Mouse (Mus musculus): ENCODE measurements at regions not wholly inside any gene's neighbourhood (a gene's known extent, or its start where the extent isn't known, plus 50 kb on each side); places are given as distances from the start of the nearest gene placed in this dataset.

- DNase-seq, result no peak
Observed at GRCm38 (mm10) chr13:72023666-72024065, 60.1 kb upstream of the Irx1 start.

- no peak for DNase-seq
Observed at GRCm38 (mm10) chr13:72043930-72044470, 80.5 kb upstream of the Irx1 start.

GRCm38 (mm10) chr13:72056469-72056868 lies 92.9 kb upstream of the Irx1 start:
- no peak for DNase-seq

GRCm38 (mm10) chr13:72061659-72062058 lies 98.1 kb upstream of the Irx1 start:
- no peak for DNase-seq

- no peak for DNase-seq
Observed at GRCm38 (mm10) chr13:72063278-72063761, 99.8 kb upstream of the Irx1 start.

GRCm38 (mm10) chr13:72096585-72096984 lies 133.1 kb upstream of the Irx1 start:
- DNase-seq, result no peak

GRCm38 (mm10) chr13:72097268-72097667 lies 133.7 kb upstream of the Irx1 start:
- DNase-seq, result no peak

GRCm38 (mm10) chr13:72097811-72098210 lies 134.3 kb upstream of the Irx1 start:
- no peak for DNase-seq

GRCm38 (mm10) chr13:72100741-72101140 lies 137.2 kb upstream of the Irx1 start:
- no peak for DNase-seq

GRCm38 (mm10) chr13:72108666-72109065 lies 145.1 kb upstream of the Irx1 start:
- no peak for DNase-seq

GRCm38 (mm10) chr13:72113942-72114341 lies 150.4 kb upstream of the Irx1 start:
- DNase-seq, result no peak

GRCm38 (mm10) chr13:72114776-72115663 lies 151.5 kb upstream of the Irx1 start:
- no peak for DNase-seq

GRCm38 (mm10) chr13:72120467-72120866 lies 156.9 kb upstream of the Irx1 start:
- DNase-seq, result no peak

- no peak for DNase-seq
Observed at GRCm38 (mm10) chr13:72120911-72121553, 157.5 kb upstream of the Irx1 start.

GRCm38 (mm10) chr13:72121554-72122229 lies 158.2 kb upstream of the Irx1 start:
- no peak for DNase-seq

GRCm38 (mm10) chr13:72122230-72122627 lies 158.7 kb upstream of the Irx1 start:
- DNase-seq, result no peak

GRCm38 (mm10) chr13:72128306-72128705 lies 164.8 kb upstream of the Irx1 start:
- DNase-seq, result no peak

GRCm38 (mm10) chr13:72131341-72131740 lies 167.8 kb upstream of the Irx1 start:
- DNase-seq, result no peak

GRCm38 (mm10) chr13:72134101-72134768 lies 170.7 kb upstream of the Irx1 start:
- DNase-seq, result no peak

GRCm38 (mm10) chr13:72166225-72166624 lies 202.7 kb upstream of the Irx1 start:
- no peak for DNase-seq

- no peak for DNase-seq
Observed at GRCm38 (mm10) chr13:72167434-72167833, 203.9 kb upstream of the Irx1 start.

- no peak for DNase-seq
Observed at GRCm38 (mm10) chr13:72183636-72184035, 220.1 kb upstream of the Irx1 start.

Measured in gastrocnemius, postnatal 10 days (tissue).